Mouse (Mus musculus) stomach, embryonic 15.5 days (tissue): ENCODE data around the gene Fndc5. TPM values are rescaled to one million over a fixed set of nuclear protein-coding genes. Genes with fewer than 3 reads are reported as not detected.

Source experiments
- ATAC-seq: fragments of 200-750 bp; cut with Nextera tagmentation; 2 replicates; pipeline ENCODE4 v1.8.0; 2017; ENCODE audit warnings: low read depth, moderate number of reproducible peaks, moderate TSS enrichment; ENCODE audit not compliant: insufficient read depth, low FRiP score
- H3K27ac ChIP-seq: fragments of 300-500 bp; sonication (generic); 2 replicates; pipeline ENCODE4 v1.5.1; 2015; ENCODE audit warnings: mild to moderate bottlenecking, inconsistent platforms
- H3K27me3 ChIP-seq: fragments of 300-500 bp; sonication (generic); replicated peaks from 2 replicates; pipeline ENCODE4 v1.6.1; 2015; ENCODE audit warnings: inconsistent platforms
- H3K36me3 ChIP-seq: fragments of 300-500 bp; sonication (generic); 2 replicates; pipeline ENCODE4 v1.6.1; 2015; ENCODE audit warnings: inconsistent platforms
- H3K4me1 ChIP-seq: fragments of 300-500 bp; sonication (generic); 2 replicates; pipeline ENCODE4 v1.6.1; 2015; ENCODE audit warnings: inconsistent platforms
- H3K4me2 ChIP-seq: fragments of 300-500 bp; sonication (generic); 2 replicates; pipeline ENCODE4 v1.6.1; 2015; ENCODE audit warnings: mild to moderate bottlenecking, inconsistent platforms
- H3K4me3 ChIP-seq: fragments of 300-500 bp; sonication (generic); replicated peaks from 2 replicates; pipeline ENCODE4 v1.5.1; 2015; ENCODE audit warnings: inconsistent platforms
- H3K9ac ChIP-seq: fragments of 300-500 bp; sonication (generic); 2 replicates; pipeline ENCODE4 v1.6.1; 2015; ENCODE audit warnings: inconsistent platforms
- H3K9me3 ChIP-seq: fragments of 300-500 bp; sonication (generic); 2 replicates; pipeline ENCODE4 v1.6.1; 2016; ENCODE audit warnings: inconsistent platforms
- WGBS: fragments of 180-500 bp; shearing (Covaris S2); methylation state at CpG from one replicate; pipeline ENCODE4 v1.1.7; 2015; 5-methylcytosine and 5-hydroxymethylcytosine counted together
- polyA plus RNA-seq: library from polyadenylated mRNA; unstranded; fragments of >200 nt; fragmentation: Nextera tagmentation; extraction: Ambion mirVana; gene quantifications from 2 replicates; pipeline ENCODE4 v1.2.1, GENCODE M21; 2015

The Fndc5 gene
- polyA plus RNA-seq, 1 experiment from 2014 or later = 2.8 TPM

- Histone ChIP-seq H3K36me3 (no peaks in the 10 kb centered on the region), H3K4me1 (peaks cover 21% of the 10 kb centered on the region; the same call in 1 of the 2 replicates), H3K27me3 (peaks cover 24% of the 10 kb centered on the region), H3K27ac (no peak overlapping the region), H3K9me3 (no peaks in the 10 kb centered on the region), H3K9ac (no peak overlapping the region), H3K4me3 (no peak overlapping the region), H3K4me2 (no peak overlapping the region)
- WGBS = 81% methylated on average over 4 of the region's 4 CpGs
- ATAC-seq = no peak
Observed at GRCm38 (mm10) chr4:129140808-129141207, 4.0 kb downstream of the Fndc5 start.

- Histone ChIP-seq H3K9ac (no peak overlapping the region), H3K36me3 (no peaks in the 10 kb centered on the region), H3K4me3 (no peak overlapping the region), H3K4me2 (no peak overlapping the region), H3K4me1 (peaks cover 16% of the 10 kb centered on the region; the same call in 1 of the 2 replicates), H3K9me3 (no peaks in the 10 kb centered on the region), H3K27ac (no peak overlapping the region), H3K27me3 (peaks cover 20% of the 10 kb centered on the region)
- no peak for ATAC-seq
- 72% methylated on average over 17 of the region's 17 CpGs for WGBS
Observed at GRCm38 (mm10) chr4:129141560-129142438, 5.0 kb downstream of the Fndc5 start.

GRCm38 (mm10) chr4:129142439-129143045, 5.7 kb downstream of the Fndc5 start:
- H3K4me2 ChIP-seq = no peak overlapping the region
- no peak overlapping the region for H3K27ac ChIP-seq
- H3K4me3 ChIP-seq = no peak overlapping the region
- ATAC-seq = no peak
- peaks cover 16% of the 10 kb centered on the region; the same call in 1 of the 2 replicates for H3K4me1 ChIP-seq
- H3K9me3 ChIP-seq = no peaks in the 10 kb centered on the region
- H3K9ac ChIP-seq = no peak overlapping the region
- WGBS = 82% methylated on average over 11 of the region's 11 CpGs
- peaks cover 13% of the 10 kb centered on the region for H3K27me3 ChIP-seq
- no peaks in the 10 kb centered on the region for H3K36me3 ChIP-seq

DNA sequence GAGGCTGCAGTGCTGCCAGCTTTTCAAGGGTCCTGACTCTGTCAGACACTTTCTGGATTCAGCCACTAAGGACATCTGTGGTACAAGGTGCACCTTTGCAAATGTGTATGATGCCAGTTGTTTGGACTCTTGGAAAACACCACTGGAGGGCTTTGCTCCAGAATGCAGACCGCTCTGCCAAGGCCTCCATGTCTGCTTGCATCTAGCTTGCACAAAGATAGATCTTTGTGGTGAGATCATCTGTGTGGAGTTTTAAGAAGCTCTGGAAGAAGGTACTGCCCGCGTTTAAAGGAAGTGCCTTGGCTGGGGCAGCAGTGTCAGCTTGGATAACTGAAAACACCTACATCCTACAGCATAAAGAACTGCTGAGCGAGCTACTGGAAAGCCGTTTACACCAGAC, 6.7 kb downstream of the Fndc5 start:
- Histone ChIP-seq H3K27ac (no peak overlapping the region), H3K27me3 (0 out of 2 replicates have a peak, but pooled peaks cover 3% of the 10 kb centered on the region), H3K9ac (no peak overlapping the region), H3K9me3 (no peaks in the 10 kb centered on the region), H3K4me3 (no peak overlapping the region), H3K4me1 (peaks cover 19% of the 10 kb centered on the region; the same call in 1 of the 2 replicates), H3K36me3 (no peaks in the 10 kb centered on the region; the same call in 1 of the 2 replicates), H3K4me2 (no peak overlapping the region)
- ATAC-seq = no peak
- WGBS = 83% methylated on average over 5 of the region's 5 CpGs

- Histone ChIP-seq H3K9me3 (no peaks in the 10 kb centered on the region), H3K4me2 (no peak overlapping the region), H3K4me1 (peaks cover 19% of the 10 kb centered on the region; the same call in 1 of the 2 replicates), H3K9ac (no peak overlapping the region), H3K27ac (peak overlapping the region; percentile 55), H3K27me3 (no peaks in the 10 kb centered on the region), H3K36me3 (peaks cover 5% of the 10 kb centered on the region; the same call in 1 of the 2 replicates), H3K4me3 (no peak overlapping the region)
- WGBS = 43% methylated on average over 16 of the region's 16 CpGs
- peak; percentile 52; the same call in 1 of the 2 replicates for ATAC-seq
Observed at GRCm38 (mm10) chr4:129144401-129145367, 7.9 kb downstream of the Fndc5 start.

DNA sequence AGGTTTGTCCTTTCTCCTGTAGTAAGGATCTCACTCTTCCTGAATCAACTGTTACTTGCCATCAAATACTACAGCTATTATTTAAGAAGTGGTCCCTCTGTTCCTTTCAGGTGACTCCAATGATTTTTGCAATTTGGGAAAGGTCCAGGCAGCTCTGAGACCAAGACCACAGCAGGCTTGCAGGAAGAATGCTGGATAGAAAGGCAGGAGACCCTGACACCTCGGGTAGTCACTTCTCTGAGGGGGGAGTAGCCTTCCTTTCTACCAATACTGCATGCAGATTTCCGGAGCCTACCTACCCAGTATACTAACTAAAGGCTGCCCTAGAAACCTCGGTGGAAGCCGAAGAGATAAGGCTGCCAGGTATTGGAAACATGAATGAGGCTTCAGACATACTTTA, 8.6 kb downstream of the Fndc5 start:
- peaks cover 5% of the 10 kb centered on the region; the same call in 1 of the 2 replicates for H3K36me3 ChIP-seq
- no peak for ATAC-seq
- WGBS = 54% methylated on average over 4 of the region's 4 CpGs
- peak overlapping the region; percentile 55; the same call in 1 of the 2 replicates for H3K27ac ChIP-seq
- H3K4me1 ChIP-seq = peaks cover 19% of the 10 kb centered on the region; the same call in 1 of the 2 replicates
- no peaks in the 10 kb centered on the region for H3K27me3 ChIP-seq
- no peak overlapping the region for H3K4me2 ChIP-seq
- no peak overlapping the region for H3K9ac ChIP-seq
- H3K4me3 ChIP-seq = no peak overlapping the region
- H3K9me3 ChIP-seq = no peaks in the 10 kb centered on the region

DNA sequence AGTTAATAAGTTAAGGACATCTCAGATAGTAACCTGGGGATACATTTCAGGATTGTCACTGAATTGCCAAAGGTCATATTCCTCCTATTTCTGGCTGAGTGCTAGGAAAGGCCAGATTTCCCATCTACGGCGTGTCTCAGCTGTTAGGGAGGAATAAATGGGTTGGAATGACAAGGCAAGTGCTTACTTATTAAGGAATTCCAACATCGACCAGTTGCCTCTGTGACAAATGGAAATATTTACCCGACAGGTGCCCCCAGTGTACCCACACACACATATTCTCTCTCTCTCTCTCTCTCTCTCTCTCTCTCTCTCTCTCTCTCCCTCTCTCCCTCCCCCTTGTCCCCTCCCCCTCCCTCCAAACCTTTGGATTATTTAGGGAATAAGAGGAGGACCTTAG, 9.1 kb downstream of the Fndc5 start:
- H3K4me1 ChIP-seq = peaks cover 19% of the 10 kb centered on the region; the same call in 1 of the 2 replicates
- 51% methylated on average over 4 of the region's 4 CpGs for WGBS
- H3K27ac ChIP-seq = no peak overlapping the region
- H3K4me2 ChIP-seq = no peak overlapping the region
- no peaks in the 10 kb centered on the region for H3K9me3 ChIP-seq
- no peaks in the 10 kb centered on the region for H3K27me3 ChIP-seq
- no peak overlapping the region for H3K9ac ChIP-seq
- H3K4me3 ChIP-seq = no peak overlapping the region
- no peak for ATAC-seq
- H3K36me3 ChIP-seq = peaks cover 8% of the 10 kb centered on the region; the same call in 1 of the 2 replicates

DNA sequence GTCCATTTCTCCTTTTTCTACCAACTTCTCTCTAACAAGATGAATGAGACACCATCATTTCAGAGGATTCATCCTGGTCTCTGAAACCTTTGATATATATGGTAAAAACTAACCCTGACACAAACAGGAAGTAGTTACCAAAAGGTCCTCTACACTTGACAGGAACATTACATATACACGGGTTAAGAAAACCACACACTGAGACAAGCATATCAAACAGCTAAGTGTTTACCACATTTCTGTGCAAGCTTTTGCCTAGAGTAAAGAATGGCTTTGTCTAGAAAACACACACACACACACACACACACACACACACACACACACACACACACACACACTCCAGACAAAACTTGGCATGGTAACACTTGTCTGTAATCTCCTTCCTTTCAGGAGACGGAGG, 9.6 kb downstream of the Fndc5 start:
- Histone ChIP-seq H3K36me3 (peaks cover 9% of the 10 kb centered on the region; the same call in 1 of the 2 replicates), H3K9me3 (no peaks in the 10 kb centered on the region), H3K4me3 (no peak overlapping the region), H3K27me3 (no peaks in the 10 kb centered on the region), H3K4me1 (peaks cover 19% of the 10 kb centered on the region; the same call in 1 of the 2 replicates), H3K9ac (no peak overlapping the region), H3K27ac (no peak overlapping the region), H3K4me2 (no peak overlapping the region)
- ATAC-seq = no peak
- WGBS = 29% methylated on average over 2 of the region's 2 CpGs

DNA sequence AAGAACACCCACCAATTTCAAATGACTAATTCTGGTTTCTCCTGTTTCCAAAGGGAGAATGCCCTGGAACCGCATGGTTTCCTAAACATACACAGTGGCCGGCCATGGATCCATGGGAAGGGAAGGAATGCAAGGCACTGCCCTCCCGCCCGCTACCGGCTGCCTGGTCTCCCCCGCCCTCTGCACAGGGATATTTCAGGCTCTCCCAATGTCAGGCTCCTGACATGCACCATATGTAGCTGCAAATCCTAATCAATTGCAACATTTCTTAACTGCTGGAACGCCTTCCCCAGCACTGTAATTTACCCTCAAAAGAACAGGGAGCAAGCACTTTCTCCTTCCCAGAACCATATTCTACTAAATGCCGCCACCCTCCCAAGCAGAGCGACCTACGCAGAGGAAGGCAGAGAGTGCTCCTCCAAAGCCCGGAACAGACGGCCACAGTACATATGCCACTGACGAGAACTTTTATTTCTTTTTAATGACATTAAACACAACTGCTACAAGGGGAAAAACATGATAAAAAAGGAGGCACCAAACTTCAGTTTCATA, 10.8 kb downstream of the Fndc5 start:
- Histone ChIP-seq H3K9me3 (no peaks in the 10 kb centered on the region), H3K27me3 (no peaks in the 10 kb centered on the region), H3K4me2 (no peak overlapping the region), H3K4me1 (peaks cover 11% of the 10 kb centered on the region; the same call in 1 of the 2 replicates), H3K9ac (no peak overlapping the region), H3K36me3 (peaks cover 17% of the 10 kb centered on the region; the same call in 1 of the 2 replicates), H3K27ac (no peak overlapping the region), H3K4me3 (no peak overlapping the region)
- WGBS = 71% methylated on average over 13 of the region's 13 CpGs
- no peak for ATAC-seq

GRCm38 (mm10) chr4:129149321-129149720, 12.5 kb downstream of the Fndc5 start:
- H3K4me3 ChIP-seq = no peak overlapping the region
- no peaks in the 10 kb centered on the region for H3K27me3 ChIP-seq
- H3K27ac ChIP-seq = no peak overlapping the region
- no peaks in the 10 kb centered on the region for H3K9me3 ChIP-seq
- WGBS = 81% methylated on average over 1 of the region's 1 CpGs
- ATAC-seq = no peak
- peaks cover 20% of the 10 kb centered on the region; the same call in 1 of the 2 replicates for H3K36me3 ChIP-seq
- no peak overlapping the region for H3K4me2 ChIP-seq
- peaks cover 11% of the 10 kb centered on the region; the same call in 1 of the 2 replicates for H3K4me1 ChIP-seq
- no peak overlapping the region for H3K9ac ChIP-seq
